Mouse (Mus musculus): ENCODE data around the gene Tmem200a.

Gene Tmem200a

GRCm38 (mm10) chr10:25876809-25877208 is 202.0 kb downstream of the Tmem200a start:
- DNase-seq: no peak

- no peak for DNase-seq
Measured at GRCm38 (mm10) chr10:25868739-25869138, 210.1 kb downstream of the Tmem200a start.

All from cerebellum, postnatal 10 days (tissue).